Mouse (Mus musculus): Measurements from ENCODE around the gene Capzb.

Capzb gene

GRCm38 (mm10) chr4:139192499-139193175 is at the start of gene Capzb:
Gene Capzb, plus strand, starts transcription at chr4:139192899.
- DNase-seq = peak; percentile 97

- no peak for DNase-seq
Measured at GRCm38 (mm10) chr4:139142985-139143384, 49.7 kb upstream of the Capzb start.

GRCm38 (mm10) chr4:139144577-139144976 is 48.1 kb upstream of the Capzb start:
- DNase-seq = no peak

- no peak for DNase-seq
Measured at GRCm38 (mm10) chr4:139145156-139145555, 47.5 kb upstream of the Capzb start.

GRCm38 (mm10) chr4:139146760-139147159 is 45.9 kb upstream of the Capzb start:
- peak; percentile 52 for DNase-seq

- no peak for DNase-seq
Measured at GRCm38 (mm10) chr4:139151370-139151769, 41.3 kb upstream of the Capzb start.

- DNase-seq = peak; percentile 58
Measured at GRCm38 (mm10) chr4:139154576-139155307, 38.0 kb upstream of the Capzb start.

GRCm38 (mm10) chr4:139156538-139156937 is 36.2 kb upstream of the Capzb start:
- DNase-seq = no peak

- peak; percentile 28 for DNase-seq
Measured at GRCm38 (mm10) chr4:139158350-139158749, 34.3 kb upstream of the Capzb start.

GRCm38 (mm10) chr4:139161076-139161475 is 31.6 kb upstream of the Capzb start:
- DNase-seq = no peak

GRCm38 (mm10) chr4:139164082-139164481 is 28.6 kb upstream of the Capzb start:
- DNase-seq = no peak

GRCm38 (mm10) chr4:139165259-139165658 is 27.4 kb upstream of the Capzb start:
- no peak for DNase-seq

- DNase-seq = peak; percentile 39
Measured at GRCm38 (mm10) chr4:139166244-139166643, 26.5 kb upstream of the Capzb start.

- DNase-seq = no peak
Measured at GRCm38 (mm10) chr4:139167107-139167506, 25.6 kb upstream of the Capzb start.

GRCm38 (mm10) chr4:139168985-139169747 is 23.5 kb upstream of the Capzb start:
- DNase-seq = peak; percentile 83

- no peak for DNase-seq
Measured at GRCm38 (mm10) chr4:139169748-139170279, 22.9 kb upstream of the Capzb start.

- DNase-seq = peak; percentile 82
Measured at GRCm38 (mm10) chr4:139175061-139175971, 17.4 kb upstream of the Capzb start.

GRCm38 (mm10) chr4:139176023-139176422 is 16.7 kb upstream of the Capzb start:
- peak; percentile 81 for DNase-seq

GRCm38 (mm10) chr4:139177921-139178320 is 14.8 kb upstream of the Capzb start:
- no peak for DNase-seq

- DNase-seq = no peak
Measured at GRCm38 (mm10) chr4:139178377-139178776, 14.3 kb upstream of the Capzb start.

GRCm38 (mm10) chr4:139179218-139179617 is 13.5 kb upstream of the Capzb start:
- DNase-seq = no peak
